Mouse (Mus musculus): Measurements from ENCODE around the gene Chst14.

DNA sequence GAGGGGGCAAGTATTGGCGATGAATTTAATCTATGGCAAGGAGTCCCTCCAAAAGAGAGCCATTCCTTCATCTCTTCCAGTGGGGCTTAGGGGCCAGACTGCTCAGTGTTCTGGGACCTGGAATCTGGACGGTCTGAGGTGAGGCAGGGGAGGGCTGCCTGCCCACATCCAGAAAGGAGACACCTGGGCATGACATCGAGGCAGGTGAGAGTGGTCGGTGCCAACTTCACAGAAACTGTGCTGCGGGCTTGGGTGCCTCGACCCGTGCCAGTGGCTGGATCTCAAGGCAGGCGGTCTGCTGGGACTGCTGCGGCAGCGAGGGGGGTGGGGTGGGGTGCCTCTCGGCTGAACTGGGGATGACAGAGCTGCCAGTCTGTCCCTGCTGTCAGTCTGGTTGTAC, 28.5 kb upstream of the Chst14 start:
- TF ChIP-seq E2F4 (IDR thresholded peaks at IDR 0.05; ENCODE audit: insufficient read depth) (no peak), POLR2AphosphoS2 (IDR thresholded peaks at IDR 0.05; ENCODE audit: insufficient read length, low read depth) (no peak), CEBPB (IDR thresholded peaks at IDR 0.05; ENCODE audit: insufficient read depth, poor library complexity, severe bottlenecking) (no peak)
